Mouse (Mus musculus): ENCODE measurements at regions not wholly inside any gene's neighbourhood (a gene's known extent, or its start where the extent isn't known, plus 50 kb on each side); places are given as distances from the start of the nearest gene placed in this dataset.

DNA sequence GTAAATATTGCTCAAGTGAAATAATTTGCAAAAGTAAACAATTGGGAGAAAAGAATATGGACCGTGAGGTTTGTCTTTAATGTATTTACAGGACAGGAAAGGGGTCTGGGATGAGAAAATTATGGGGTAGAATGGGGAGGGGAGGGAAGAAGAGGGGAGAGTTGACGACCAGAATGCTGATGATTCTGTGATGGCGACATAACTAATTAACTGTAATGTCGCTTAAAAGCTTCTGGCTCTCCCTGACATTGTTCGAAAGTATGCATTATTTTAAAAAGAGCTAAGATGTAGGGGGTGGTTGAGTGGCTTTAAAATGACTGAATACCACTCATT lies 517.4 kb downstream of the Nyap2 start:
- no peak for TF ChIP-seq CTCF (conservative IDR thresholded peaks at IDR 0.05 in 1 of 2, IDR thresholded peaks at IDR 0.05 in 1 of 2; ENCODE audit: low read depth in 2 of 2, low read length in 2 of 2)
- TF ChIP-seq GABPA (IDR thresholded peaks at IDR 0.05; ENCODE audit: insufficient replicate concordance, low read depth, low read length) = no peak
- no peak for TF ChIP-seq MYC (IDR thresholded peaks at IDR 0.05; ENCODE audit: low read depth, low read length)
- no peak for TF ChIP-seq POLR2AphosphoS2 (IDR thresholded peaks at IDR 0.05; ENCODE audit: low read depth, low read length)

Data from CH12.LX (cell line).